Mouse (Mus musculus): ENCODE data around the gene Lxn. TPM values are rescaled to one million over a fixed set of nuclear protein-coding genes. Genes with fewer than 3 reads are reported as not detected.

The Lxn gene
- polyA plus RNA-seq (2014; fragmentation: Nextera tagmentation; extraction: Ambion mirVana): 119 and 125 TPM in 2 replicates

GRCm38 (mm10) chr3:67463450-67464372 is at the start of gene Lxn:
Lxn (minus strand) TSS chr3:67463926.
- peaks cover 8% of the 10 kb centered on the region for H3K36me3 ChIP-seq (ENCODE audit: control insufficient read depth, insufficient read depth, low read length)
- peak within 1 kb of the TSS; percentile 77 for H3K9ac ChIP-seq (ENCODE audit: low read length)
- 0 out of 2 replicates have a peak, but pooled peaks cover 3% of the 10 kb centered on the region for H3K4me1 ChIP-seq (ENCODE audit: control insufficient read depth, insufficient read depth, low read length)
- H3K27me3 ChIP-seq (ENCODE audit: control insufficient read depth, insufficient read depth, low read length): no peaks in the 10 kb centered on the region
- H3K4me2 ChIP-seq (ENCODE audit: low read depth, severe bottlenecking): peak within 1 kb of the TSS; percentile 72
- H3K27ac ChIP-seq (replicated peaks; ENCODE audit: low read depth, low read length): peak within 1 kb of the TSS; percentile 89
- DNase-seq (ENCODE audit: low spot score): peak; percentile 82
- no peaks in the 10 kb centered on the region for H3K9me3 ChIP-seq (ENCODE audit: control insufficient read depth, low read length)
- peak; percentile 91 for ATAC-seq (ENCODE audit: insufficient number of reproducible peaks, low FRiP score, low TSS enrichment, low read depth)
- under 1% methylated on average over 38 of the region's 43 CpGs for WGBS
- H3K4me3 ChIP-seq (ENCODE audit: low read depth, low read length): peak within 1 kb of the TSS; percentile 65

GRCm38 (mm10) chr3:67512807-67513206 is 49.1 kb upstream of the Lxn start:
- Histone ChIP-seq H3K4me2 (ENCODE audit: low read depth, severe bottlenecking) (no peak overlapping the region), H3K9ac (ENCODE audit: low read length) (no peak overlapping the region), H3K4me3 (ENCODE audit: low read depth, low read length) (no peak overlapping the region), H3K27me3 (ENCODE audit: control insufficient read depth, insufficient read depth, low read length) (peaks cover 4% of the 10 kb centered on the region), H3K9me3 (ENCODE audit: control insufficient read depth, low read length) (no peaks in the 10 kb centered on the region), H3K27ac (replicated peaks; ENCODE audit: low read depth, low read length) (no peak overlapping the region), H3K36me3 (ENCODE audit: control insufficient read depth, insufficient read depth, low read length) (no peaks in the 10 kb centered on the region), H3K4me1 (ENCODE audit: control insufficient read depth, insufficient read depth, low read length) (no peaks in the 10 kb centered on the region; the same call in 1 of the 2 replicates)
- WGBS: 5% methylated on average over 5 of the region's 5 CpGs
- DNase-seq (ENCODE audit: low spot score) (peak; percentile 86), ATAC-seq (ENCODE audit: insufficient number of reproducible peaks, low FRiP score, low TSS enrichment, low read depth) (no peak)

GRCm38 (mm10) chr3:67508216-67508892 is 44.6 kb upstream of the Lxn start:
- no peaks in the 10 kb centered on the region; the same call in 1 of the 2 replicates for H3K4me1 ChIP-seq (ENCODE audit: control insufficient read depth, insufficient read depth, low read length)
- H3K4me2 ChIP-seq (ENCODE audit: low read depth, severe bottlenecking): no peak overlapping the region
- H3K27ac ChIP-seq (replicated peaks; ENCODE audit: low read depth, low read length): no peak overlapping the region
- no peak overlapping the region for H3K4me3 ChIP-seq (ENCODE audit: low read depth, low read length)
- H3K9me3 ChIP-seq (ENCODE audit: control insufficient read depth, low read length): no peaks in the 10 kb centered on the region
- 80% methylated on average over 10 of the region's 10 CpGs for WGBS
- no peak for ATAC-seq (ENCODE audit: insufficient number of reproducible peaks, low FRiP score, low TSS enrichment, low read depth)
- H3K36me3 ChIP-seq (ENCODE audit: control insufficient read depth, insufficient read depth, low read length): no peaks in the 10 kb centered on the region
- no peaks in the 10 kb centered on the region for H3K27me3 ChIP-seq (ENCODE audit: control insufficient read depth, insufficient read depth, low read length)
- H3K9ac ChIP-seq (ENCODE audit: low read length): no peak overlapping the region
- no peak for DNase-seq (ENCODE audit: low spot score)

GRCm38 (mm10) chr3:67505286-67505685 is 41.6 kb upstream of the Lxn start:
- Histone ChIP-seq H3K4me3 (ENCODE audit: low read depth, low read length) (no peak overlapping the region), H3K9me3 (ENCODE audit: control insufficient read depth, low read length) (no peaks in the 10 kb centered on the region), H3K36me3 (ENCODE audit: control insufficient read depth, insufficient read depth, low read length) (no peaks in the 10 kb centered on the region), H3K4me2 (ENCODE audit: low read depth, severe bottlenecking) (no peak overlapping the region), H3K27me3 (ENCODE audit: control insufficient read depth, insufficient read depth, low read length) (no peaks in the 10 kb centered on the region), H3K4me1 (ENCODE audit: control insufficient read depth, insufficient read depth, low read length) (no peaks in the 10 kb centered on the region; the same call in 1 of the 2 replicates), H3K9ac (ENCODE audit: low read length) (no peak overlapping the region), H3K27ac (replicated peaks; ENCODE audit: low read depth, low read length) (no peak overlapping the region)
- WGBS: 87% methylated on average over 2 of the region's 2 CpGs
- ATAC-seq (ENCODE audit: insufficient number of reproducible peaks, low FRiP score, low TSS enrichment, low read depth): no peak
- DNase-seq (ENCODE audit: low spot score): no peak

DNA sequence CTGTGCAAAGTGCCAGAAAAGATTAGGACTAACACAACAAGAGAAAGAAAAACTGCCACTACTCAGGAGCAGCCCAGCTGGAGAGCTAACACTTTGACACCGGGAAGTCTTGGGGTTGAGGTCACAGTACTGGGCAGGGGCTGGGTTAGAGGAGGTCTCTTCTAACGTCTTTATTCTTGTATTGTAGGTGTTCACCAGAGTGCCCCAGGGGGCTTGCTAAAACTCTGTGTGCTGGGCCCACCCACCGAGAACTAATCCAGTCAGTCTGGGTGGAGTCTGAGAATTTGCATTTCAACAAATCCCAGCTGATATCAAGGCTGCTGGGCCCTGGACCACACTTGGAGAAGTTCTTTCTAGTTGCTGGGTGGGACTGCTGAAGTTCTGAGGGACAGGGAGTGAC is 40.2 kb upstream of the Lxn start:
- H3K9me3 ChIP-seq (ENCODE audit: control insufficient read depth, low read length): no peaks in the 10 kb centered on the region
- WGBS: 12% methylated on average over 3 of the region's 3 CpGs
- H3K36me3 ChIP-seq (ENCODE audit: control insufficient read depth, insufficient read depth, low read length): no peaks in the 10 kb centered on the region
- H3K9ac ChIP-seq (ENCODE audit: low read length): no peak overlapping the region
- H3K4me3 ChIP-seq (ENCODE audit: low read depth, low read length): no peak overlapping the region
- H3K27me3 ChIP-seq (ENCODE audit: control insufficient read depth, insufficient read depth, low read length): no peaks in the 10 kb centered on the region
- H3K4me1 ChIP-seq (ENCODE audit: control insufficient read depth, insufficient read depth, low read length): no peaks in the 10 kb centered on the region; the same call in 1 of the 2 replicates
- no peak for ATAC-seq (ENCODE audit: insufficient number of reproducible peaks, low FRiP score, low TSS enrichment, low read depth)
- no peak overlapping the region for H3K4me2 ChIP-seq (ENCODE audit: low read depth, severe bottlenecking)
- H3K27ac ChIP-seq (replicated peaks; ENCODE audit: low read depth, low read length): no peak overlapping the region
- no peak for DNase-seq (ENCODE audit: low spot score)

DNA sequence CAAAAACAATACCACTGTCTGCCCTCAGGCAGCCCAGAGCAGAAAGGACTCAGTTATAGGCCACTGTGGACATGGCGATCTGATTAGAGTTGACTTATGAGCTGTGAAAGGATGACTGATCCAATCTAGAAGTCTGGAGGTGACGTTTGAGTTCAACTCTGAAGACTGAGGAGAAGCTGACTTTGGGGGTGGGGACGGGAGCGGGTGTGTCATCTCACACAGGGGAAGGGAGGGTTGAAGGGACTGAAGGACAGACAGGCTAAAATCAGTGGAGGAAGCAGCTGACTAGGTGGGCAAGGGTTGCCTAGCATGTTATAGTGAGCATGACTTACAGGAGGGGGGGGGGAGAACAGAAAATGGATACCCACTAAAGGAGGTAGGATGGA is 35.7 kb upstream of the Lxn start:
- H3K4me3 ChIP-seq (ENCODE audit: low read depth, low read length): no peak overlapping the region
- H3K27ac ChIP-seq (replicated peaks; ENCODE audit: low read depth, low read length): no peak overlapping the region
- H3K4me1 ChIP-seq (ENCODE audit: control insufficient read depth, insufficient read depth, low read length): no peaks in the 10 kb centered on the region
- H3K9ac ChIP-seq (ENCODE audit: low read length): no peak overlapping the region
- DNase-seq (ENCODE audit: low spot score): no peak
- H3K36me3 ChIP-seq (ENCODE audit: control insufficient read depth, insufficient read depth, low read length): no peaks in the 10 kb centered on the region
- no peak overlapping the region for H3K4me2 ChIP-seq (ENCODE audit: low read depth, severe bottlenecking)
- WGBS: 84% methylated on average over 4 of the region's 4 CpGs
- ATAC-seq (ENCODE audit: insufficient number of reproducible peaks, low FRiP score, low TSS enrichment, low read depth): no peak
- no peaks in the 10 kb centered on the region for H3K9me3 ChIP-seq (ENCODE audit: control insufficient read depth, low read length)
- H3K27me3 ChIP-seq (ENCODE audit: control insufficient read depth, insufficient read depth, low read length): no peaks in the 10 kb centered on the region

- WGBS: 93% methylated on average over 8 of the region's 8 CpGs
- Histone ChIP-seq H3K27ac (replicated peaks; ENCODE audit: low read depth, low read length) (no peak overlapping the region), H3K9ac (ENCODE audit: low read length) (no peak overlapping the region), H3K9me3 (ENCODE audit: control insufficient read depth, low read length) (no peaks in the 10 kb centered on the region), H3K27me3 (ENCODE audit: control insufficient read depth, insufficient read depth, low read length) (no peaks in the 10 kb centered on the region), H3K4me1 (ENCODE audit: control insufficient read depth, insufficient read depth, low read length) (no peaks in the 10 kb centered on the region), H3K4me3 (ENCODE audit: low read depth, low read length) (no peak overlapping the region), H3K36me3 (ENCODE audit: control insufficient read depth, insufficient read depth, low read length) (no peaks in the 10 kb centered on the region), H3K4me2 (ENCODE audit: low read depth, severe bottlenecking) (no peak overlapping the region)
- DNase-seq (ENCODE audit: low spot score) (no peak), ATAC-seq (ENCODE audit: insufficient number of reproducible peaks, low FRiP score, low TSS enrichment, low read depth) (no peak)
Observed at GRCm38 (mm10) chr3:67498773-67499405, 35.2 kb upstream of the Lxn start.

- no peak for ATAC-seq (ENCODE audit: insufficient number of reproducible peaks, low FRiP score, low TSS enrichment, low read depth)
- H3K4me1 ChIP-seq (ENCODE audit: control insufficient read depth, insufficient read depth, low read length): 0 out of 2 replicates have a peak, but pooled peaks cover 3% of the 10 kb centered on the region
- no peak overlapping the region for H3K9ac ChIP-seq (ENCODE audit: low read length)
- no peak for DNase-seq (ENCODE audit: low spot score)
- no peaks in the 10 kb centered on the region for H3K36me3 ChIP-seq (ENCODE audit: control insufficient read depth, insufficient read depth, low read length)
- no peaks in the 10 kb centered on the region for H3K9me3 ChIP-seq (ENCODE audit: control insufficient read depth, low read length)
- no peaks in the 10 kb centered on the region for H3K27me3 ChIP-seq (ENCODE audit: control insufficient read depth, insufficient read depth, low read length)
- H3K27ac ChIP-seq (replicated peaks; ENCODE audit: low read depth, low read length): no peak overlapping the region
- no peak overlapping the region for H3K4me3 ChIP-seq (ENCODE audit: low read depth, low read length)
- 79% methylated on average over 2 of the region's 2 CpGs for WGBS
- no peak overlapping the region for H3K4me2 ChIP-seq (ENCODE audit: low read depth, severe bottlenecking)
Observed at GRCm38 (mm10) chr3:67497998-67498397, 34.3 kb upstream of the Lxn start.
